In the genomic region with DNA sequence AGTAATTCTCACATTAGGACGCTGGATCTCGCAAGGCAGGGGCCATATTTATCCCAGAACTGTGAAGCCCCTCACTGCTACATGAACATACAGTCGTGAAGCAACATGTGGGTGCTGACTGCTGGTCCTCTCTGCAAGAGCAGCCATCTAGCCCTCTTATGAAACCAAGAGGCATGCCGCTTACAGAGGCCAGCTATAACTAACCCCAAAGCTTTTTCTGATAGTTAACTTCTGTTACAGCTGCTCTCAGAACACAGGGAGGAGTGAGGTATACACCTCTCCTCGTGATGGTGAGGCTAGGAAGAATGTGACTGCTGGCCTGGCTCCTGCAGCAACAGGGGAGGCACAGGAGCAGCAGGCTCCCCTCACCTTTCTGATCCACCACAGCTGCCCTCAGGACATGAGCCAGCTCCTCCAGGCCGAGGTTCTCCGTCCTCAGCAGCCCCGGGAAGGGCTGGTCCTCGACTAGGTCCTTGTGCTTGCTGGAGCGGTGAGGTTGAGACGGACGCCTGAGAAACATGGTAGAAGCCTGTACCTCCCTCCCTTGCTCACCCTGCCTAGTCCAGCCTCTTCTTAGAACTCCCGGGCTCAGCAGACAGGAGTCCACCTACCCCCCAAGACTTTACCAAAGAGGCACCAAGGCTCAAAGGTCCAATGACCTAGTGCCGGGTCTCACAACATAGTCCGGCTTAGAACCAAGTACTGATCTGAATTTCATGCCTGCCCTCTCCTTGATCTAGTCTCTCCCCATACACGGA, we compare ENCODE assay signal across 8 mouse cellular contexts. TPM values are rescaled to one million over a fixed set of nuclear protein-coding genes. Genes with fewer than 3 reads are reported as not detected.
DNase-seq lines count a peak whose midpoint lies in the region; ATAC-seq lines count a peak whose summit lies in the region.

No protein-coding gene starts in this region.

- peaks cover 13% of the 10 kb centered on the region for H3K4me1 ChIP-seq in liver, embryonic 11.5 days (replicated peaks; ENCODE audit: control insufficient read depth, insufficient read depth, low read length)
- peaks cover 10% of the 10 kb centered on the region for H3K4me1 ChIP-seq in stomach, embryonic 14.5 days (ENCODE audit: control insufficient read depth, insufficient read depth, low read length)

- peak overlapping the region; percentile 90 for H3K9ac ChIP-seq in liver, embryonic 11.5 days (ENCODE audit: low read depth, low read length)
- H3K9ac ChIP-seq in stomach, embryonic 14.5 days (replicated peaks; ENCODE audit: low read depth, low read length), result peak overlapping the region; percentile 68

- H3K27ac ChIP-seq in liver, embryonic 11.5 days (ENCODE audit: low read depth, low read length), result peak overlapping the region; percentile 38; the same call in 1 of the 2 replicates
- H3K27ac ChIP-seq in stomach, embryonic 14.5 days (ENCODE audit: low read length), result peak overlapping the region; percentile 33; the same call in 1 of the 2 replicates

- H3K4me2 ChIP-seq in liver, embryonic 11.5 days, result peak overlapping the region; percentile 99
- peak overlapping the region; percentile 92 for H3K4me2 ChIP-seq in stomach, embryonic 14.5 days (replicated peaks; ENCODE audit: low read depth, low read length)

- no peaks in the 10 kb centered on the region for H3K27me3 ChIP-seq in liver, embryonic 11.5 days (replicated peaks; ENCODE audit: control insufficient read depth, insufficient read depth, low read length)
- H3K27me3 ChIP-seq in stomach, embryonic 14.5 days (ENCODE audit: control insufficient read depth, insufficient read depth, low read length), result no peaks in the 10 kb centered on the region

- DNase-seq in gastrocnemius, postnatal 25 days, result peak; percentile 19
- DNase-seq in gastrocnemius, adult 18-20 months (ENCODE audit: low spot score), result no peak
- peak; percentile 39 for DNase-seq in thymus, postnatal 0 days (ENCODE audit: low spot score)
- no peak for DNase-seq in thymus, adult 18-20 months
- DNase-seq in liver, embryonic 11.5 days (ENCODE audit: low spot score), result peak; percentile 59
- DNase-seq in right cerebral cortex, postnatal 36 days (ENCODE audit: low spot score in 2 of 2), result no peak

- no peaks in the 10 kb centered on the region; the same call in 1 of the 2 replicates for H3K36me3 ChIP-seq in liver, embryonic 11.5 days (ENCODE audit: control insufficient read depth, insufficient read depth, low read length)
- H3K36me3 ChIP-seq in stomach, embryonic 14.5 days (ENCODE audit: control insufficient read depth, insufficient read depth, low read length), result no peaks in the 10 kb centered on the region

- H3K4me3 ChIP-seq in liver, embryonic 11.5 days (ENCODE audit: low read depth, low read length), result peak overlapping the region; percentile 78
- peak overlapping the region; percentile 63 for H3K4me3 ChIP-seq in stomach, embryonic 14.5 days (ENCODE audit: low read depth, low read length)

- WGBS in liver, embryonic 11.5 days, result 14% methylated on average over 16 of the region's 16 CpGs
- 10% methylated on average over 16 of the region's 16 CpGs for WGBS in stomach, embryonic 14.5 days

- peak; percentile 32 for ATAC-seq in granulocyte monocyte progenitor cell, adult 5-6 weeks (replicated peaks; ENCODE audit: poor library complexity, severe bottlenecking)
- peak; percentile 65 for ATAC-seq in liver, embryonic 11.5 days (replicated peaks; ENCODE audit: low FRiP score)
- ATAC-seq in stomach, embryonic 14.5 days (ENCODE audit: insufficient number of reproducible peaks, insufficient read depth, low FRiP score, low read depth), result peak; percentile 35; the same call in 1 of the 2 replicates

- no peaks in the 10 kb centered on the region for H3K9me3 ChIP-seq in liver, embryonic 11.5 days (ENCODE audit: control insufficient read depth, low read length)
- H3K9me3 ChIP-seq in stomach, embryonic 14.5 days (ENCODE audit: control insufficient read depth, low read depth, low read length), result no peaks in the 10 kb centered on the region

RNA-seq across cellular contexts. Expression of gene Rpusd3, which starts 0.5 kb away (rescaled TPM):
- 1 to 10 TPM; 8.0 to 9.7 TPM for total RNA-seq in gastrocnemius, postnatal 25 days (2021)
- 10 to 100 TPM in 1 of 2 experiments, 1 to 10 TPM in 1; 9.2 to 11.1 TPM for total RNA-seq in gastrocnemius, adult 18-20 months (2021)
- polyA plus RNA-seq in thymus, postnatal 0 days (2015; fragmentation: Nextera tagmentation; extraction: Ambion mirVana), result 25.3 and 26.7 TPM in 2 replicates
- total RNA-seq in granulocyte monocyte progenitor cell, adult 5-6 weeks (2014; fragmentation: Nextera tagmentation), result 10.8 and 15.3 TPM in 2 replicates
- 11.2 and 18.9 TPM in 2 replicates for total RNA-seq in granulocyte monocyte progenitor cell, adult 5-6 weeks (2017)
- polyA plus RNA-seq in liver, embryonic 11.5 days (2014; fragmentation: Nextera tagmentation; extraction: Ambion mirVana), result 27.4 and 32.1 TPM in 2 replicates
- polyA plus RNA-seq in stomach, embryonic 14.5 days (2014; fragmentation: Nextera tagmentation; extraction: Ambion mirVana), result 20.2 and 20.3 TPM in 2 replicates

RNA-seq across cellular contexts. Expression of gene Cidec, which starts 16.9 kb away (rescaled TPM):
- 10 to 100 TPM in 1 of 2 experiments, 1 to 10 TPM in 1; 1.1 to 67.8 TPM for total RNA-seq in gastrocnemius, postnatal 25 days (2021)
- 10 to 100 TPM in 1 of 2 experiments, 1 to 10 TPM in 1; 9.9 to 17.2 TPM for total RNA-seq in gastrocnemius, adult 18-20 months (2021)
- polyA plus RNA-seq in thymus, postnatal 0 days (2015; fragmentation: Nextera tagmentation; extraction: Ambion mirVana), result 0.37 and 1.5 TPM in 2 replicates
- total RNA-seq in granulocyte monocyte progenitor cell, adult 5-6 weeks (2014; fragmentation: Nextera tagmentation), result not detected in 2 replicates
- not detected in 2 replicates for total RNA-seq in granulocyte monocyte progenitor cell, adult 5-6 weeks (2017)
- polyA plus RNA-seq in liver, embryonic 11.5 days (2014; fragmentation: Nextera tagmentation; extraction: Ambion mirVana), result 0.26 TPM in 1 of 2 replicates, not detected in the other
- polyA plus RNA-seq in stomach, embryonic 14.5 days (2014; fragmentation: Nextera tagmentation; extraction: Ambion mirVana), result 0.46 TPM in 1 of 2 replicates, not detected in the other

RNA-seq across cellular contexts. Expression of gene Jagn1, which starts 23.7 kb away (rescaled TPM):
- total RNA-seq in gastrocnemius, postnatal 25 days (2021), result 10 to 100 TPM; 27.6 to 29.8 TPM
- 10 to 100 TPM; 28.2 to 28.9 TPM for total RNA-seq in gastrocnemius, adult 18-20 months (2021)
- polyA plus RNA-seq in thymus, postnatal 0 days (2015; fragmentation: Nextera tagmentation; extraction: Ambion mirVana), result 69.1 and 70.6 TPM in 2 replicates
- 53.5 and 73.6 TPM in 2 replicates for total RNA-seq in granulocyte monocyte progenitor cell, adult 5-6 weeks (2014; fragmentation: Nextera tagmentation)
- 23.2 and 28.3 TPM in 2 replicates for total RNA-seq in granulocyte monocyte progenitor cell, adult 5-6 weeks (2017)
- 72.1 and 72.7 TPM in 2 replicates for polyA plus RNA-seq in liver, embryonic 11.5 days (2014; fragmentation: Nextera tagmentation; extraction: Ambion mirVana)
- polyA plus RNA-seq in stomach, embryonic 14.5 days (2014; fragmentation: Nextera tagmentation; extraction: Ambion mirVana), result 78.6 and 81.1 TPM in 2 replicates

RNA-seq across cellular contexts. Expression of gene Ttll3, which starts 29.6 kb away (rescaled TPM):
- 1 to 10 TPM; 1.6 to 1.7 TPM for total RNA-seq in gastrocnemius, postnatal 25 days (2021)
- total RNA-seq in gastrocnemius, adult 18-20 months (2021), result under 1 TPM; 0.52 to 0.82 TPM
- polyA plus RNA-seq in thymus, postnatal 0 days (2015; fragmentation: Nextera tagmentation; extraction: Ambion mirVana), result 4.6 and 7.2 TPM in 2 replicates
- total RNA-seq in granulocyte monocyte progenitor cell, adult 5-6 weeks (2014; fragmentation: Nextera tagmentation), result 1.5 and 3.1 TPM in 2 replicates
- total RNA-seq in granulocyte monocyte progenitor cell, adult 5-6 weeks (2017), result 0.26 and 1.8 TPM in 2 replicates
- 1.6 and 2.4 TPM in 2 replicates for polyA plus RNA-seq in liver, embryonic 11.5 days (2014; fragmentation: Nextera tagmentation; extraction: Ambion mirVana)
- 2.6 and 2.7 TPM in 2 replicates for polyA plus RNA-seq in stomach, embryonic 14.5 days (2014; fragmentation: Nextera tagmentation; extraction: Ambion mirVana)

RNA-seq across cellular contexts. Expression of gene Il17re, which starts 39.7 kb away (rescaled TPM):
- under 1 TPM in 1 of 2 experiments, not detected in 1; 0.16 TPM for total RNA-seq in gastrocnemius, postnatal 25 days (2021)
- total RNA-seq in gastrocnemius, adult 18-20 months (2021), result under 1 TPM; 0.26 to 0.30 TPM
- polyA plus RNA-seq in thymus, postnatal 0 days (2015; fragmentation: Nextera tagmentation; extraction: Ambion mirVana), result 6.0 and 7.9 TPM in 2 replicates
- not detected in 2 replicates for total RNA-seq in granulocyte monocyte progenitor cell, adult 5-6 weeks (2014; fragmentation: Nextera tagmentation)
- total RNA-seq in granulocyte monocyte progenitor cell, adult 5-6 weeks (2017), result 0.31 and 0.43 TPM in 2 replicates
- 0.74 and 1.5 TPM in 2 replicates for polyA plus RNA-seq in liver, embryonic 11.5 days (2014; fragmentation: Nextera tagmentation; extraction: Ambion mirVana)
- 19.0 and 19.8 TPM in 2 replicates for polyA plus RNA-seq in stomach, embryonic 14.5 days (2014; fragmentation: Nextera tagmentation; extraction: Ambion mirVana)

Comparison
In these comparisons a context has a peak if more than half of its experiments do, and no peak if none do; other contexts are left out.
1. DNase-seq: peak in gastrocnemius, postnatal 25 days (single experiment), thymus, postnatal 0 days (single experiment) and liver, embryonic 11.5 days (single experiment); none in gastrocnemius, adult 18-20 months (single experiment), thymus, adult 18-20 months (0 of 2) and right cerebral cortex, postnatal 36 days (0 of 2).
2. Peak in every context shown above with its lines, with median percentiles within 50 percentile points of each other: ATAC-seq.